Mouse (Mus musculus): ENCODE data around the gene Ntrk1. TPM values are rescaled to one million over a fixed set of nuclear protein-coding genes. Genes with fewer than 3 reads are reported as not detected.

Gene Ntrk1
- total and polyA plus RNA-seq, 3 experiments = 0.14 to 0.57 (median 0.16) TPM

- no peak overlapping the region for H3K4me3 ChIP-seq
- H3K27me3 ChIP-seq (ENCODE audit: control insufficient read depth, insufficient read depth, low read length) = peaks cover 12% of the 10 kb centered on the region
- DNase-seq = no peak
- peaks cover 1% of the 10 kb centered on the region; the same call in 1 of the 2 replicates for H3K4me1 ChIP-seq (ENCODE audit: control insufficient read depth, insufficient read depth, low read length)
- no peak overlapping the region for H3K27ac ChIP-seq
- 80% methylated on average over 4 of the region's 4 CpGs for WGBS
- intact Hi-C loops (cut with DNase I) = no loop called here
- TF ChIP-seq EP300 (IDR thresholded peaks at IDR 0.05; ENCODE audit: insufficient read depth, low read depth, low read length) (no peak), POLR2A (IDR thresholded peaks at IDR 0.05; ENCODE audit: insufficient read depth, low read depth, low read length) (no peak), CTCF (IDR thresholded peaks at IDR 0.05) (no peak)
- H3K36me3 ChIP-seq (ENCODE audit: control insufficient read depth, insufficient read depth, low read length) = no peaks in the 10 kb centered on the region
- no peaks in the 10 kb centered on the region for H3K79me2 ChIP-seq (replicated peaks; ENCODE audit: control insufficient read depth, insufficient read depth, low read length)
- no peak overlapping the region for H3K9ac ChIP-seq (ENCODE audit: low read depth, low read length)
These were observed 17.5 kb upstream of the Ntrk1 start for GRCm38 (mm10) chr3:87812413-87812812.

GRCm38 (mm10) chr3:87811297-87811696 lies 16.3 kb upstream of the Ntrk1 start:
- Histone ChIP-seq H3K27ac (no peak overlapping the region), H3K36me3 (ENCODE audit: control insufficient read depth, insufficient read depth, low read length) (no peaks in the 10 kb centered on the region), H3K79me2 (replicated peaks; ENCODE audit: control insufficient read depth, insufficient read depth, low read length) (no peaks in the 10 kb centered on the region), H3K27me3 (ENCODE audit: control insufficient read depth, insufficient read depth, low read length) (peaks cover 12% of the 10 kb centered on the region), H3K4me3 (no peak overlapping the region), H3K4me1 (ENCODE audit: control insufficient read depth, insufficient read depth, low read length) (no peaks in the 10 kb centered on the region), H3K9ac (ENCODE audit: low read depth, low read length) (no peak overlapping the region)
- intact Hi-C loops (cut with DNase I) = no loop called here
- WGBS = 75% methylated on average over 8 of the region's 8 CpGs
- TF ChIP-seq POLR2A (IDR thresholded peaks at IDR 0.05; ENCODE audit: insufficient read depth, low read depth, low read length) (no peak), CTCF (IDR thresholded peaks at IDR 0.05) (no peak), EP300 (IDR thresholded peaks at IDR 0.05; ENCODE audit: insufficient read depth, low read depth, low read length) (no peak)
- DNase-seq = no peak

GRCm38 (mm10) chr3:87809322-87809962 lies 14.5 kb upstream of the Ntrk1 start:
- intact Hi-C loops (cut with DNase I) = no loop called here
- no peaks in the 10 kb centered on the region for H3K79me2 ChIP-seq (replicated peaks; ENCODE audit: control insufficient read depth, insufficient read depth, low read length)

GRCm38 (mm10) chr3:87804038-87804677 lies 9.2 kb upstream of the Ntrk1 start:
- Histone ChIP-seq H3K27me3 (ENCODE audit: control insufficient read depth, insufficient read depth, low read length) (peaks cover 9% of the 10 kb centered on the region), H3K9ac (ENCODE audit: low read depth, low read length) (no peak overlapping the region), H3K27ac (no peak overlapping the region), H3K36me3 (ENCODE audit: control insufficient read depth, insufficient read depth, low read length) (no peaks in the 10 kb centered on the region), H3K4me1 (ENCODE audit: control insufficient read depth, insufficient read depth, low read length) (no peaks in the 10 kb centered on the region; the same call in 1 of the 2 replicates), H3K79me2 (replicated peaks; ENCODE audit: control insufficient read depth, insufficient read depth, low read length) (no peaks in the 10 kb centered on the region), H3K4me3 (no peak overlapping the region)
- TF ChIP-seq POLR2A (IDR thresholded peaks at IDR 0.05; ENCODE audit: insufficient read depth, low read depth, low read length) (no peak), EP300 (IDR thresholded peaks at IDR 0.05; ENCODE audit: insufficient read depth, low read depth, low read length) (no peak)
- intact Hi-C loops (cut with DNase I) = no loop called here
- 4% methylated on average over 26 of the region's 26 CpGs for WGBS
- DNase-seq = no peak

More at GRCm38 (mm10) chr3:87809322-87809962, 14.5 kb upstream of the Ntrk1 start:
- no peak for TF ChIP-seq EP300 (IDR thresholded peaks at IDR 0.05; ENCODE audit: insufficient read depth, low read depth, low read length)
- no peak for TF ChIP-seq POLR2A (IDR thresholded peaks at IDR 0.05; ENCODE audit: insufficient read depth, low read depth, low read length)
- no peak for TF ChIP-seq CTCF (IDR thresholded peaks at IDR 0.05)
- Histone ChIP-seq H3K4me1 (ENCODE audit: control insufficient read depth, insufficient read depth, low read length) (no peaks in the 10 kb centered on the region), H3K36me3 (ENCODE audit: control insufficient read depth, insufficient read depth, low read length) (no peaks in the 10 kb centered on the region), H3K27ac (no peak overlapping the region), H3K9ac (ENCODE audit: low read depth, low read length) (no peak overlapping the region), H3K4me3 (no peak overlapping the region), H3K27me3 (ENCODE audit: control insufficient read depth, insufficient read depth, low read length) (peaks cover 12% of the 10 kb centered on the region)
- WGBS = 13% methylated on average over 28 of the region's 28 CpGs
- DNase-seq = no peak

GRCm38 (mm10) chr3:87801681-87802080 lies 6.7 kb upstream of the Ntrk1 start:
- TF ChIP-seq EP300 (IDR thresholded peaks at IDR 0.05; ENCODE audit: insufficient read depth, low read depth, low read length) = no peak
- no peak for TF ChIP-seq CTCF (IDR thresholded peaks at IDR 0.05)
- no peak for TF ChIP-seq POLR2A (IDR thresholded peaks at IDR 0.05; ENCODE audit: insufficient read depth, low read depth, low read length)
- WGBS = 55% methylated on average over 5 of the region's 5 CpGs

GRCm38 (mm10) chr3:87796736-87797334 lies 1.9 kb upstream of the Ntrk1 start, which contains the start of gene Insrr:
TSS of gene Insrr (plus strand) at chr3:87796951.
- H3K27ac ChIP-seq = no peak within 1 kb of the TSS
- H3K9ac ChIP-seq (ENCODE audit: low read depth, low read length) = no peak within 1 kb of the TSS
- H3K27me3 ChIP-seq (ENCODE audit: control insufficient read depth, insufficient read depth, low read length) = peaks cover 17% of the 10 kb centered on the region
- H3K4me3 ChIP-seq = peak within 1 kb of the TSS; percentile 20; the same call in 1 of the 2 replicates
- WGBS = 3% methylated on average over 29 of the region's 29 CpGs
- no peak for TF ChIP-seq POLR2A (IDR thresholded peaks at IDR 0.05; ENCODE audit: insufficient read depth, low read depth, low read length)
- TF ChIP-seq EP300 (IDR thresholded peaks at IDR 0.05; ENCODE audit: insufficient read depth, low read depth, low read length) = no peak
- TF ChIP-seq CTCF (IDR thresholded peaks at IDR 0.05) = no peak
- peak; percentile 50 to 55 for DNase-seq
- H3K79me2 ChIP-seq (replicated peaks; ENCODE audit: control insufficient read depth, insufficient read depth, low read length) = no peaks in the 10 kb centered on the region
- peaks cover 1% of the 10 kb centered on the region; the same call in 1 of the 2 replicates for H3K4me1 ChIP-seq (ENCODE audit: control insufficient read depth, insufficient read depth, low read length)
- H3K36me3 ChIP-seq (ENCODE audit: control insufficient read depth, insufficient read depth, low read length) = no peaks in the 10 kb centered on the region
- intact Hi-C loops (cut with DNase I) = no loop called here

More at GRCm38 (mm10) chr3:87801681-87802080, 6.7 kb upstream of the Ntrk1 start:
- intact Hi-C loops (cut with DNase I) = no loop called here
- Histone ChIP-seq H3K9ac (ENCODE audit: low read depth, low read length) (no peak overlapping the region), H3K4me3 (no peak overlapping the region), H3K79me2 (replicated peaks; ENCODE audit: control insufficient read depth, insufficient read depth, low read length) (no peaks in the 10 kb centered on the region), H3K4me1 (ENCODE audit: control insufficient read depth, insufficient read depth, low read length) (no peaks in the 10 kb centered on the region; the same call in 1 of the 2 replicates), H3K36me3 (ENCODE audit: control insufficient read depth, insufficient read depth, low read length) (no peaks in the 10 kb centered on the region), H3K27ac (no peak overlapping the region), H3K27me3 (ENCODE audit: control insufficient read depth, insufficient read depth, low read length) (peaks cover 8% of the 10 kb centered on the region)
- no peak for DNase-seq

Measured in heart, adult 2 months (tissue).